Mouse (Mus musculus) bone marrow, adult 2 months (tissue): ENCODE data around the gene Atp2a2.

ENCODE experiments used
- CTCF ChIP-seq: fragments of 200-500 bp; IDR thresholded peaks from 2 replicates; pipeline ENCODE4 v1.5.1; 2011; ENCODE audit warnings: low read length, control low read depth; ENCODE audit not compliant: control insufficient read depth, insufficient read depth
- POLR2A ChIP-seq: fragments of 200-500 bp; IDR thresholded peaks from 2 replicates; pipeline ENCODE4 v1.6.1; 2011; ENCODE audit warnings: low read depth, mild to moderate bottlenecking, control low read depth, low read length, borderline replicate concordance; ENCODE audit not compliant: control insufficient read depth

GRCm38 (mm10) chr5:122452194-122452593 lies 49.8 kb downstream of the Atp2a2 start:
- TF ChIP-seq CTCF (no peak), POLR2A (no peak)
